Mouse (Mus musculus) ovary, postnatal 10 days (tissue): Measurements from ENCODE around the gene Gas7.

ENCODE experiments used
- DNase-seq: peaks from one replicate; pipeline ENCODE4 v3.0.0; 2022; ENCODE audit warnings: low spot score

The Gas7 gene

GRCm38 (mm10) chr11:67535703-67536102 is 80.5 kb downstream of the Gas7 start:
- no peak for DNase-seq

GRCm38 (mm10) chr11:67536413-67536812 is 81.2 kb downstream of the Gas7 start:
- no peak for DNase-seq

GRCm38 (mm10) chr11:67537353-67537752 is 82.1 kb downstream of the Gas7 start:
- no peak for DNase-seq

GRCm38 (mm10) chr11:67538557-67538956 is 83.3 kb downstream of the Gas7 start:
- no peak for DNase-seq

GRCm38 (mm10) chr11:67544656-67545432 is 89.6 kb downstream of the Gas7 start:
- no peak for DNase-seq

- no peak for DNase-seq
Measured at GRCm38 (mm10) chr11:67546582-67546981, 91.3 kb downstream of the Gas7 start.

GRCm38 (mm10) chr11:67549306-67549705 is 94.1 kb downstream of the Gas7 start:
- no peak for DNase-seq

GRCm38 (mm10) chr11:67549762-67550488 is 94.7 kb downstream of the Gas7 start:
- DNase-seq, result no peak

GRCm38 (mm10) chr11:67552400-67552799 is 97.2 kb downstream of the Gas7 start:
- no peak for DNase-seq

GRCm38 (mm10) chr11:67554276-67554675 is 99.0 kb downstream of the Gas7 start:
- no peak for DNase-seq

GRCm38 (mm10) chr11:67556360-67556759 is 101.1 kb downstream of the Gas7 start:
- no peak for DNase-seq

- no peak for DNase-seq
Measured at GRCm38 (mm10) chr11:67558772-67559448, 103.7 kb downstream of the Gas7 start.

- DNase-seq, result no peak
Measured at GRCm38 (mm10) chr11:67559522-67559921, 104.3 kb downstream of the Gas7 start.

GRCm38 (mm10) chr11:67561631-67562030 is 106.4 kb downstream of the Gas7 start:
- no peak for DNase-seq

GRCm38 (mm10) chr11:67563141-67563540 is 107.9 kb downstream of the Gas7 start:
- DNase-seq, result no peak

- DNase-seq, result no peak
Measured at GRCm38 (mm10) chr11:67564003-67564637, 108.9 kb downstream of the Gas7 start.

GRCm38 (mm10) chr11:67565512-67565911 is 110.3 kb downstream of the Gas7 start:
- no peak for DNase-seq

GRCm38 (mm10) chr11:67566704-67567103 is 111.5 kb downstream of the Gas7 start:
- DNase-seq, result no peak

- no peak for DNase-seq
Measured at GRCm38 (mm10) chr11:67567184-67567583, 111.9 kb downstream of the Gas7 start.

- DNase-seq, result no peak
Measured at GRCm38 (mm10) chr11:67567991-67568390, 112.8 kb downstream of the Gas7 start.

GRCm38 (mm10) chr11:67568815-67569214 is 113.6 kb downstream of the Gas7 start:
- DNase-seq, result no peak

GRCm38 (mm10) chr11:67570947-67571346 is 115.7 kb downstream of the Gas7 start:
- DNase-seq, result no peak
